Mouse (Mus musculus) C2C12 (cell line): ENCODE results near the gene Adamts9.

ENCODE experiments used
- CEBPB ChIP-seq: IDR thresholded peaks from one replicate; pipeline ENCODE4 v1.6.1; 2011; ENCODE audit warnings: low read depth, mild to moderate bottlenecking, control low read depth, moderate library complexity
- CTCF ChIP-seq: IDR thresholded peaks from one replicate; pipeline ENCODE4 v1.5.1; 2011; ENCODE audit not compliant: control insufficient read depth, insufficient read depth, insufficient read length
- FOSL1 ChIP-seq: IDR thresholded peaks from one replicate; pipeline ENCODE4 v1.8.0; 2011; ENCODE audit warnings: mild to moderate bottlenecking, low read length; ENCODE audit not compliant: poor library complexity, insufficient read depth, severe bottlenecking
- MAX ChIP-seq: IDR thresholded peaks from one replicate; pipeline ENCODE4 v1.6.1; 2011; ENCODE audit warnings: mild to moderate bottlenecking, control low read depth
- MYOD1 ChIP-seq: IDR thresholded peaks from one replicate; pipeline ENCODE4 v1.6.1; 2011; ENCODE audit warnings: low read depth; ENCODE audit not compliant: control insufficient read depth, insufficient read length
- MYOG ChIP-seq: IDR thresholded peaks from one replicate; pipeline ENCODE4 v1.6.1; 2011; ENCODE audit not compliant: control insufficient read depth, insufficient read length; ENCODE audit errors: extremely low read depth
- USF1 ChIP-seq: IDR thresholded peaks from one replicate; pipeline ENCODE4 v1.6.1; 2011; ENCODE audit warnings: low read depth, mild to moderate bottlenecking, control low read depth, moderate library complexity

- no peak for TF ChIP-seq MYOG
- TF ChIP-seq CTCF: no peak
- TF ChIP-seq MAX: no peak
- TF ChIP-seq MYOD1: no peak
- no peak for TF ChIP-seq FOSL1
- no peak for TF ChIP-seq CEBPB
- no peak for TF ChIP-seq USF1
Measured at GRCm38 (mm10) chr6:92981451-92982186, 38.3 kb upstream of the Adamts9 start.
